Mouse (Mus musculus) cerebellum, postnatal 4 days (tissue): ENCODE results near the gene Gin1.

Experiments
- DNase-seq, 2 experiments: peaks; one replicate each; pipeline ENCODE4 v3.0.0; 2022; ENCODE audit warnings: low spot score in 2 of 2, mixed read lengths in 1 of 2

Gin1 gene

DNA sequence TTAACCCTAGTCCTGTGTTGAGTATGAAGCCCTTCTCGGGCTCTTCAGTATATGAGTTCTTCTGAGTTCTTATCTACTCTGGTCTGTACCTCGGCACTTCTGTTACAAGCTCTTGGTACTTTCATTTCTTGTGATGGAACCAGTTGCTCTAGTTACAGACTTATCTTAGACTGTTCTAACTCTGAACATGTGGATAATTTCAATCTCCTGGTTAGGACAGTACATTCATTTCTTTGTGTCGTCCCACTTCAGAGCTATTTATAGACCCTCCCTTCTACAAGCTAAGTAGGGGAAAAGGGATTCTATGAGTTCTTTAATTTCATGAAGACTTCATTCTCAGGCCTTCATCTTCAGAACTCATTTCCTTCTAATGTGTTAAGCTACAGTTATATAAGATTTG, 17.7 kb downstream of the Gin1 start:
- no peak for DNase-seq

DNA sequence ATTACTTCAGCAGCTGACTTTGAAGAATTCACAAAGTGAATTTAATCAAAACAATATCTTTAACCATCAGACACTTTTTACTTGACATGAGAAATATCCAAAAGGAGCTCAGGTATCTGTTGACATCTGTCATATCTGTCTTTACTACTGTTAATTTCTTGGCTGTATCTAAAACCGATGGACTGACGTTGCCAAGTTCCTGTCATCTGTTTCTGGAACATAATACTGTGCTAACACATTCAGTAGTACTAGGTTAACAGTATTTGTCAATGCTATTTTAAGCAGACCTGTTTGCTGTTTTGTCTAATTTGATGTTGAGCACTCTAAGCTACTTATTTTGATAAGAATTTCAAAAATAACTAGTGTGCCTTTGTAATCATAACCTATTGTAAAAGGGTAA, 18.5 kb downstream of the Gin1 start:
- DNase-seq: no peak

DNA sequence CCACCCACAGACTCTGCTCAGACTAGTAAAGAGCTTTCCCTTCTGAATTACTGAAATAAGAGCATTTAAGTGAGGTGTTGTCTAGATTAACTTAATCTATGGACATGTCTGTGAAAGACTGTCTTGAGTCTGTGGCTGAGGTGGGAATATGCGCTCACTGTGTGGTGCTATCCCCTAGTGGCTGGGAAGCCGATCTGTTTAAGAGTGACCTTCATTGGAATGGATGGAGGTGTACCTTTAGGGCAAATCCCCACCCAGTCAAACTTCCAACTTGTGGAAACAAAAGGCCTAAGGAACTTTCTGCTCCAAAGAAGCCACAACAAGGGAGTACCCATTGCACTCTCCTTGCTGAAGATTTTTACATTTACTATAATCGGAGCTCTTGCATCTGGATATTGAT, 24.1 kb downstream of the Gin1 start:
- DNase-seq: no peak

DNA sequence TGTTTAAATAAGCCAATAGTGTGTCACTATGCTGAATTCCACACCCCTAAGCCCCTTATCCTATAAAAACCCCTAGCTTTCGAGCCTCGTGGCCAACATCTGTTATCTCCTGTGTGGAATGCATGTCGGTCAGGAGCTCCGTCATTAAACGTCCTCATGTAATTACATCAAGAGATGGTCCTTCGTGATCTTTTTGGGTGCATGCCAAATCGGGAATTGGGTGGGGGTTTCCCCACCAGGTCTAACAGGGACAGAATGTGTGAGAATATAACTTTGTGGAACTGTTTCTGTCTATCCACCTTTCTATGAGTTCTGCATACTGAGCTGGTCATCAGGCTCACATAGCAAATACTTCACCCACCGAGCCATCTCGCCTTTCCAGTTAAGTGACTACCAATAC, 26.0 kb downstream of the Gin1 start:
- no peak for DNase-seq

DNA sequence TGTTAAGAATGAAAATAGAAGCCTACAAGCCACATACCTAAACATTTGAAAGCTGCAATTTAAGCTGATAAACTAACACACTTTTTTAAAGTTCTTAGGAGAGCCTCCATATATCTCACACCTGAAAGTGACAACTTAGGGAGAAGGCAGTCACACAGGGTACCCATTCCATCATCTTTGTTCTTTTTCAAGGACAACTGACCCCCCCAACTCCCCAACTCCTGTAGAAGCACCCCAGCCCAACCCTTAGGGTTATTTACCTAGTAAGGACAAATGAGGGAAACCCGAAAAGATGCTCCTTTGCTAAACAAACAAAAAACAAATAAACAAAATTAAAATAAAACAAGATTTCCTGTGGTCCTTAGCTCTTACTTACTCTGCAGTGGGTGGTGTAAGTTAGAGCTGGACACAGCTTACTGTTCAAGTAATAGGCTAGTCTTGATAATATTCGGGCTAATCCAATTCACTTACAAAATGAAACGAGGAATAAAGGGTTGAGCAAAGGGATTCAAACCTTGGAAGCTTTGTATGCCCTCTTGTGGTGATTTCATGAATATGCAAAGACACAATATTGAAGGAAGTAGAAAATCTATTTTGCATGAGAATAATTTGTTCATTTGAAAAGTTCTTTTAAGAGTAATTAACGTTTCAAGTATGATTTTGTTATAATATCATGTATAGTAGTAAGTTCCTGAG, 32.4 kb downstream of the Gin1 start:
- no peak for DNase-seq

DNA sequence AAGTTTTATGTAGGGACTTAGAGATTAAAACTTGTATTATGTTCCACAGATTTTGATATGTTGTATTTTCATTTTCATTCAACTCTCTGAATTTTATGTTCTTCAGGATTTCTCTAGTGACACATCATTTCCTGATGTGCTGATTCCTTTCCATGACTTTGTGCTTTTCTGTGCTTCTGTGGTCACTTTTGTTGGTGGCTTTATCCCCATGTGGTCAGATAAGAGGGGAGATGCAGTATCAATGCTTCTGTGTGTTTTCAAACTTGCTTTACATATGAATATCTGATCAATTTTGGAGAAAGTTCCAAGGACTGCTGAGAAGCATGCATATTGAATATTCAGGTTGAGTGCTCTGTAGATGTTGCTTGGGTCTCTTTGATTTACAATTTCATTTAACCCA, 34.5 kb downstream of the Gin1 start:
- DNase-seq: no peak

DNA sequence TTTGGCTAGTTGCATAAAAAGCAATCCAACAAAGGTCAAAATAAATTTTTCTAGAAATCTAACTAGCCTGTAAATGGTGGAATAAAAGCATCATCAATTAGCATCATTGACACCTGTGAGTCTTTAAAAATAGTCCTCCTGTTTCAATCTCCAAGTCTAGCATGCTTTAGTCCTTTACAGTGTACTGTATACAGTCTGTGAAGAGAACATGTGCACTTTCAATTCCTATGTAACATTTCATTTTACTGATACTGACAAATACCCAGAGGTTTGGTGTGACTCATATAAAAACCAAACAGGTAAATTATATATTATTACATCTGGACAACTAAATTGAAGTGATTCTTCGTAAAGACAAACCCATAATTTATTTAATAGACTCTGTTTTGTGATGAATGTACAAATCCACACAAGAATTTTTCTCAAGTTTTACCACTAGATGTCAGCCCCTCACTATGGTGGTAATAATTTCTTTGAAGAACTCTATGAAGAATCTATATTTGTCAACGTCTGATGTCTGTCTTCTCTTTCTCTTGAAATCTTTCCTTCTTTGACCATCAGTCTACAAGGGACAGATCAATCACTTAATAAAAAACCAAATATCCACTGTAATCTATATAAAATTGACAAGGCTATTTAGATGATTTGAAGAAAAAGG, 39.4 kb downstream of the Gin1 start:
- no peak for DNase-seq

DNA sequence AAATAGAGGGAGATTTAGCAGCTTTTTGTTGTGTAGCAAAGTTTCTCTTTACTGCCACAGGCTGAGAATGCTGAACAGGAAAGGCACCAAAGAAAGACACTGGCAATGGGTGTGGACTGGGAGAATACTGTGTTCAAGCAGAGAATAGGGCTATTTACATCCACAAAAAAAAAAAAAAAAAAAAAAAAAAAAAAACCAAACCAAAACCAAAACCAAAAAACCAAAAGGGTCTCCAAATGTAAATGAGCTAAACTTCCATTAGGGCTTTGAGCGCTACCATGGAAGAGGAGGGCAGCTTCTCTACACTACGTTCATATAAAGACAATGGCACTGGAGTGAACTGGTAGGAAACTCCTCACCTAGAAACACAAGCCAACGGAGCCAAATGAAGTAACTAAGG, 51.3 kb downstream of the Gin1 start:
- no peak for DNase-seq

DNA sequence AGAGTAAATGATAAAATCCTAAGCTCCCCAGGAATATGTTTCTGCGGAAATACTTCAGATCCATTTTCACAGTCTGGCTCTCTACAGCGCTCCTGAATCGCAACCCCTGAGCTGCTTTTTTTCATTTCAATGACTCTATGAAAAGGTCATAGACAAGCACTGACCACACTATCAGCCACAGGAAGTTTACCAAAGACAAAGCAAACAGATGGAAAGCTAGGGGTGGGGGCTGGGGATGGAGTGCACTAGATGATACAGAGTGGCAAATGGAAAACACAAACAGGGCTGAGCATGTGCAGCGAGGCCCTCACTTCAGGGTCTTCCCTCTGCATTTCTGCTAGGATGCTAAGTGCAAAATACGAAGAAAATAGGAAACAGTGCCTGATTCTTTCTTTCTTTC, 52.2 kb downstream of the Gin1 start:
- DNase-seq: no peak

DNA sequence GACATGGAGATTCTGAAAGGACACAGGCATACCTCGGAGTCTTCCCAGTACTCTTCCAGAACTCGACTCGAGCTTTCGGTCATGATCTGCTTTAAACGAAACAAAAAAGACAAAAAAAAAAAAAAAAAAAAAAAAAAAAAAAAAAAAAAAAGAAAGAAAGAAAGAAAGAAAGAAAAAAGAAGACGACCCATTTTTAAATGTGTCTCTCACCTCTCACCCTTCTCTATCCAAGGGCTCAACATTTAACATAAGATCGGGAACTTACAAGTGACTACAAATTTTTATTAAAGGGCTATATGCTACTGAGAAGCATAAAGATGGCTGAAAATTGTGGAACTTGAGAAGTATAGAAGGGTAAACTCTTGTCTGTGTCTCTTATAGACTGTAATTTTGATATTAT, 52.9 kb downstream of the Gin1 start:
- DNase-seq: no peak

DNA sequence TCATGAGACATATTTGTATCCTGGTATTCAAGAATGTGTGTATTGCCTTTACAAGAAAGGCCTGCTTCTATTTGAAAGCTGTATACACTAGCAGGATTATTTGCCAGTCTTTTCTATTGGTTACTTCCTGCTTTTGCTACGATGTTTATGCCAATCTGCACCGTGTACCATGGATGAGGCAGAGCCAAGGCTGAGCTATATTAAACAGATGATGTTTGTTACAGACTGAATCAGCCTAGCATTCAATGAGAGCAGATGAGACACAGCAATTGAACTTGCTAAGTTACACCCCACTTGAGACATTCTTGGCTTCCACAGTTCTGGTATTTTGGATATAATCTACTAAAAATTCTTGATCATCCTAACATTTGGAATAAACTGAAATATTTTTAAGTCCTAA, 57.6 kb downstream of the Gin1 start:
- DNase-seq: no peak

DNA sequence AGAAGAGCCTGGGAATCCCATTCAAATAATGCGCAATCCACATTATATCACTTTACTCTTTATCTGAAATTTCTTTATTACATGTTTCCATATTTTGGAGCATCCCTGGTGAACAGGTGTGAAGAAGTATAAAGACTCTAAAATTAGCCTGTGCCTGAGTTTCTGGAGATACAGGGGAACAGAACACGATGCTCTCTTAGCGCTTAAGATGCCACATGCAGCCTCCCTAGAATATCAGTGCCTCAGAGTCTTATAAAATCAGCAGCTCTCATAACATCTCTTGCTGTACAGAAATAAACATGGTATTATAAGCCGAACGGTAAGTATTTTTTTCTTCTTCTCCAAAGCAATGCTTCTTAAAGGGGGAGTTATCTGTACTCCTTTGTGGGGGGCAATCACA, 58.1 kb downstream of the Gin1 start:
- DNase-seq: no peak

DNA sequence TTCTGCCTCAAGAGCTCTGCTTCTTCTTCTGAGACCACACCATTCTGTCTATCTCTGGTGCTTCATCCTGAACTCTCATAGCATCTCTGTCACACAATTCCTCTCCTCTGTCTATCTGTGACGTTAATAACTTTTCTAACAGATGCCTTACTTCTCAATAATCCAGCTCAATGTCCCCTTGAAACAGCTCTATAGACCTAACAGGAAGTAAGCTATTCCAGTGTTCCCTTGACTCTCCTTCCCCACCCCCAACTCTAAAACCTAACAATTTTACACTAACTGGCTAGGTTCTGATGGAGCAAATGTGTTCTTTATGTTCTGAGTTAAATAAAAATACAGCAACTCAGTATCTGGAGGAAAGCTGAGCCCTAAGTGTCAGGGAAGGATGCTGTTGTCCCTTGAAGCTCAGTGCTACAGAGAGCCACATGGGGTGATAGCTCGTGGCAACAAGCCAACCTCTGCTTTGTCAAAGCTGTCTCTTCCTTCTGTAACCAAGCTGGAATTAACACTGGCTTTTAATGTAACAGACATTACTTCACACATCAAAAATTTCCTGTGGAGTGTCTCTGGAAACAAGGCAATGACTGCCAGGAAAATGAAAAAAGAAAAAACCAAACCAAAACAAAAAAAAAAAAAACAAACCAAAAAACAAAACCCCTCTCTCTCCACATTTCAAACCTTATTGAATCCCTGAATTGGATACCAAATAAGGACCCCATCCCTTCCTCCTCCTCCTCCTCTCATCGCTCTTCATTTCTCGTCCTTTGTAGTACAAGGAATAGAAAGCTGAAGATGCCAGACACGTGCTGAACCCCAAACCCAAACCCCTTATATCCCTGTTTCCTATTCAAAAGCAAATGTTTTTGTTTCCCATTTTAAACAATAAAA, 63.7 kb downstream of the Gin1 start:
- peak; percentile 52 to 81 for DNase-seq

DNA sequence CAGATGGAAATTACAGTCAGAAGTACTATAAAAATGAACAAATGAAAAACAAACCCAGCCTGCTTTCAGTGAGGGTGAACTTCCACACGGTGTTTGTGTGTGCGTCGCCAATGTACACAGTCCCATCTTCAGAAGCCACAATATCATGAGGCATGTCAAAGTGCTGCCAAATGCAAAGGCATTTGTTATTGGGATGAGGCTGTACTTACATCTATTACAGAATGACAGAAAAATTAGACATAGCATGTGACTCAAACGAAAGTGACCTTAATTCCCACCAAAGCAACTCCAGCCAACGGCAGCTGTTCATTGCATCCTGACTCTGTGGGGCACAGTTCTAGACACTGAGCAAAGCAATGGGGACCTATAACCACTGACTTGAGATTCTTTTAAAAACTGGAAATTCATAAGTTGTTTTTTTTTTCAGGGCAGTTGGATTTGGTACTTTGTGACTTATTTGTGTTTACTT, 64.4 kb downstream of the Gin1 start:
- DNase-seq: no peak
